32 mouse cellular contexts compared by ENCODE assay signal in genomic region chr2:146925296-146925695, GRCm38 (mm10).
"Had no signal": no experiment of that assay in that cellular context is flagged by ENCODE, and none has a peak within 500 bp of the region (broad histone marks: within the 10 kb centered on the region; RNA-seq: fewer than 3 reads in every experiment).

No protein-coding gene starts in this region.

- DNase-seq: heart, postnatal 10 days; heart, postnatal 14 days; heart, postnatal 36 days; heart, postnatal 4 days; kidney, adult 11 months; kidney, adult 18-20 months; kidney, adult 2 months; kidney, adult 8-10 months; kidney, adult 9 months; kidney, postnatal 10 days; kidney, postnatal 14 days; kidney, postnatal 25 days; kidney, postnatal 36 days; kidney, postnatal 4 days; layer of hippocampus, adult 9-11 months; layer of hippocampus, postnatal 36 days had no signal

- H3K4me2 ChIP-seq: heart, embryonic 11.5 days; heart, embryonic 12.5 days; heart, embryonic 13.5 days; heart, embryonic 15.5 days; hindbrain, embryonic 12.5 days; hindbrain, embryonic 13.5 days; hindbrain, embryonic 14.5 days; hindbrain, embryonic 15.5 days; intestine, embryonic 15.5 days; kidney, embryonic 15.5 days had no signal

- H3K9me3 ChIP-seq: heart, embryonic 10.5 days; heart, embryonic 12.5 days; heart, embryonic 13.5 days; heart, embryonic 15.5 days; hindbrain, embryonic 10.5 days; hindbrain, embryonic 12.5 days; hindbrain, embryonic 13.5 days; hindbrain, embryonic 15.5 days; intestine, embryonic 15.5 days; kidney, embryonic 15.5 days had no signal

- H3K9ac ChIP-seq: heart, embryonic 12.5 days; heart, embryonic 13.5 days; heart, embryonic 15.5 days; hindbrain, embryonic 12.5 days; hindbrain, embryonic 13.5 days; hindbrain, embryonic 14.5 days; hindbrain, embryonic 15.5 days; intestine, embryonic 15.5 days; kidney, embryonic 15.5 days had no signal

- H3K4me3 ChIP-seq: heart, embryonic 10.5 days; heart, embryonic 12.5 days; heart, embryonic 13.5 days; heart, embryonic 15.5 days; hindbrain, embryonic 10.5 days; hindbrain, embryonic 12.5 days; hindbrain, embryonic 13.5 days; hindbrain, embryonic 15.5 days; intestine, embryonic 15.5 days; kidney, embryonic 15.5 days; layer of hippocampus, adult 2 months; left cerebral cortex, adult 2 months had no signal

- H3K27me3 ChIP-seq: heart, embryonic 12.5 days; heart, embryonic 13.5 days; heart, embryonic 15.5 days; hindbrain, embryonic 15.5 days; intestine, embryonic 15.5 days; kidney, embryonic 15.5 days had no signal

- H3K36me3 ChIP-seq: heart, embryonic 12.5 days; heart, embryonic 15.5 days; hindbrain, embryonic 10.5 days; hindbrain, embryonic 12.5 days; hindbrain, embryonic 15.5 days; intestine, embryonic 15.5 days; kidney, embryonic 15.5 days had no signal

- H3K27ac ChIP-seq: heart, embryonic 10.5 days; heart, embryonic 13.5 days; heart, embryonic 15.5 days; hindbrain, embryonic 10.5 days; hindbrain, embryonic 12.5 days; hindbrain, embryonic 13.5 days; hindbrain, embryonic 14.5 days; hindbrain, embryonic 15.5 days; hindbrain, postnatal 0 days; intestine, embryonic 15.5 days; kidney, embryonic 15.5 days; kidney, postnatal 0 days; layer of hippocampus, adult 2 months; left cerebral cortex, adult 2 months had no signal

- H3K4me1 ChIP-seq: heart, embryonic 15.5 days; hindbrain, embryonic 15.5 days; intestine, embryonic 15.5 days; kidney, embryonic 15.5 days had no signal
